In genomic region chr16:39162684-39163083, GRCm38 (mm10) we compare ENCODE assay signal across 19 mouse cellular contexts.
DNase-seq lines count a peak whose midpoint lies in the region; ATAC-seq and TF ChIP-seq lines count a peak whose summit lies in the region.
"Had no signal": no experiment of that assay in that cellular context is flagged by ENCODE, and none has a peak within 500 bp of the region (broad histone marks: within the 10 kb centered on the region; RNA-seq: fewer than 3 reads in every experiment).

No protein-coding gene starts in this region.

- ATAC-seq in midbrain, postnatal 0 days (ENCODE audit: low FRiP score), result no peak
- ATAC-seq: lung, postnatal 0 days had no signal

- H3K4me2 ChIP-seq in midbrain, postnatal 0 days (ENCODE audit: low read depth, low read length, poor library complexity, severe bottlenecking), result no peak overlapping the region
- H3K4me2 ChIP-seq: heart, embryonic 13.5 days; liver, embryonic 13.5 days; neural tube, embryonic 15.5 days had no signal

- H3K27me3 ChIP-seq in cerebellum, adult 2 months (ENCODE audit: control insufficient read depth, insufficient read depth, low read length), result no peaks in the 10 kb centered on the region
- H3K27me3 ChIP-seq in midbrain, postnatal 0 days (ENCODE audit: insufficient read depth, low read length), result no peaks in the 10 kb centered on the region
- H3K27me3 ChIP-seq in midbrain, embryonic 10.5 days (ENCODE audit: low read depth, poor library complexity, severe bottlenecking), result no peaks in the 10 kb centered on the region
- H3K27me3 ChIP-seq: heart, embryonic 13.5 days; liver, embryonic 13.5 days; neural tube, embryonic 15.5 days had no signal

- no peak overlapping the region for H3K9ac ChIP-seq in midbrain, postnatal 0 days (replicated peaks; ENCODE audit: low read length, poor library complexity, severe bottlenecking)
- H3K9ac ChIP-seq: heart, embryonic 13.5 days; liver, embryonic 13.5 days; neural tube, embryonic 15.5 days had no signal

- no peak overlapping the region for H3K4me3 ChIP-seq in cerebellum, adult 2 months (replicated peaks; ENCODE audit: insufficient read depth, low read depth, low read length)
- no peak overlapping the region for H3K4me3 ChIP-seq in midbrain, postnatal 0 days (ENCODE audit: low read depth, low read length)
- H3K4me3 ChIP-seq in midbrain, embryonic 10.5 days, result no peak overlapping the region
- H3K4me3 ChIP-seq: heart, embryonic 13.5 days; hindbrain, embryonic 10.5 days; liver, embryonic 13.5 days; neural tube, embryonic 15.5 days had no signal

- WGBS in cerebellum, adult 2 months, result 32% methylated on average over 1 of the region's 1 CpGs
- WGBS in midbrain, postnatal 0 days, result 30% methylated on average over 1 of the region's 1 CpGs
- 31% methylated on average over 1 of the region's 1 CpGs for WGBS in midbrain, embryonic 10.5 days

- no peaks in the 10 kb centered on the region for H3K4me1 ChIP-seq in cerebellum, adult 2 months (ENCODE audit: control insufficient read depth, insufficient read depth, low read length)
- no peaks in the 10 kb centered on the region for H3K4me1 ChIP-seq in midbrain, postnatal 0 days (ENCODE audit: insufficient read depth, low read length)
- no peaks in the 10 kb centered on the region for H3K4me1 ChIP-seq in midbrain, embryonic 10.5 days
- H3K4me1 ChIP-seq: hindbrain, embryonic 10.5 days; liver, embryonic 13.5 days; neural tube, embryonic 15.5 days had no signal

- intact Hi-C loops in gastrocnemius, postnatal 36 days (cut with DNase I), result no loop called here

- no peak for TF ChIP-seq POLR2A in cerebellum, adult 2 months (IDR thresholded peaks at IDR 0.05; ENCODE audit: borderline replicate concordance, insufficient read depth, low read length)

- no peak for TF ChIP-seq CTCF in cerebellum, adult 2 months (IDR thresholded peaks at IDR 0.05; ENCODE audit: borderline replicate concordance, insufficient read depth, low read depth, low read length)
- peak; percentile 67 for TF ChIP-seq CTCF in midbrain, postnatal 0 days (IDR thresholded peaks at IDR 0.05)

- no peak overlapping the region for H3K27ac ChIP-seq in cerebellum, adult 2 months (ENCODE audit: insufficient read depth, low read length)
- no peak overlapping the region for H3K27ac ChIP-seq in midbrain, postnatal 0 days (ENCODE audit: low read depth, low read length)
- no peak overlapping the region for H3K27ac ChIP-seq in midbrain, embryonic 10.5 days (replicated peaks)
- H3K27ac ChIP-seq: heart, embryonic 13.5 days; hindbrain, embryonic 10.5 days; liver, embryonic 13.5 days; neural tube, embryonic 15.5 days had no signal

- H3K9me3 ChIP-seq in midbrain, postnatal 0 days (ENCODE audit: low read length), result no peaks in the 10 kb centered on the region
- H3K9me3 ChIP-seq in midbrain, embryonic 10.5 days (replicated peaks), result no peaks in the 10 kb centered on the region
- H3K9me3 ChIP-seq: heart, embryonic 13.5 days; hindbrain, embryonic 10.5 days; liver, embryonic 13.5 days; neural tube, embryonic 15.5 days had no signal

- H3K36me3 ChIP-seq in midbrain, postnatal 0 days (ENCODE audit: insufficient read depth, low read length), result no peaks in the 10 kb centered on the region
- H3K36me3 ChIP-seq in midbrain, embryonic 10.5 days, result no peaks in the 10 kb centered on the region
- H3K36me3 ChIP-seq: heart, embryonic 13.5 days; hindbrain, embryonic 10.5 days; liver, embryonic 13.5 days; neural tube, embryonic 15.5 days had no signal

- DNase-seq in cerebellum, postnatal 14 days, result peak; percentile 20 to 21
- no peak for DNase-seq in cerebellum, adult 2 months
- peak; percentile 6 for DNase-seq in kidney, adult 9 months
- no peak for DNase-seq in kidney, adult 11 months
- peak; percentile 36 for DNase-seq in midbrain, postnatal 0 days (ENCODE audit: low spot score)
- DNase-seq in midbrain, embryonic 10.5 days (ENCODE audit: low spot score), result no peak
- DNase-seq in layer of hippocampus, adult 9-10 months (ENCODE audit: low spot score), result peak; percentile 11
- no peak for DNase-seq in gastrocnemius, postnatal 36 days
- DNase-seq: adrenal gland, postnatal 10 days; cerebellum, adult 9-11 months; gastrocnemius, postnatal 25 days; kidney, adult 2 months; liver, embryonic 13.5 days; right cerebral cortex, adult 18-20 months; thymus, postnatal 4 days had no signal

Comparison
In these comparisons a context has a peak if more than half of its experiments do, and no peak if none do; other contexts are left out.
1. DNase-seq: peak in cerebellum, postnatal 14 days (2 of 2), kidney, adult 9 months (single experiment), midbrain, postnatal 0 days (single experiment) and layer of hippocampus, adult 9-10 months (single experiment); none in cerebellum, adult 2 months (0 of 2), kidney, adult 11 months (single experiment), midbrain, embryonic 10.5 days (single experiment) and gastrocnemius, postnatal 36 days (0 of 2).